Mouse (Mus musculus): Measurements from ENCODE around the gene Gm7903.
"Not testable (repeated sequence)": the region's sequence is repeated elsewhere in the genome, so short reads cannot be mapped to it uniquely, and the experiment has no call there.

The Gm7903 gene

GRCm38 (mm10) chrX:135433535-135433934 is at the start of gene Gm7903:
TSS of gene Gm7903 (plus strand) at chrX:135433835.
- not testable (repeated sequence) for DNase-seq

DNA sequence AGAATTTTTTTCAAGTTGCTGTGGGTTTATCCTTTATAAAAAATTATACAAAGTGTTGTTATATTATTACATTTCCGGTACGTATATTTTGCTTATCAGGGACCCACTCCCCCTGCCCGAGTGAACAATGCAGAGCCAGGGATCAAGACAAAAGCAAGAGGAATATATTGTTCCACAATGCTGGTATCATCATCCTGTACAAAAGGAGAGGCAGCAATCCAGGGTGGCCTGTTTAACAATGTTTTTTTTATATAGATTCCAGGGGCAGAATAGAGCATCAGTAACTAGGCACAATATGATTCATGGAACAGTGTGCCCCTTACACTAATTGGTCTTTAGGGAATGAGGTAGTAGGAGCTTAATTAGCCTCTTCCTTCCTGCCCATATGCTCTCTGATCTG is 30.1 kb upstream of the Gm7903 start:
- not testable (repeated sequence) for DNase-seq

DNA sequence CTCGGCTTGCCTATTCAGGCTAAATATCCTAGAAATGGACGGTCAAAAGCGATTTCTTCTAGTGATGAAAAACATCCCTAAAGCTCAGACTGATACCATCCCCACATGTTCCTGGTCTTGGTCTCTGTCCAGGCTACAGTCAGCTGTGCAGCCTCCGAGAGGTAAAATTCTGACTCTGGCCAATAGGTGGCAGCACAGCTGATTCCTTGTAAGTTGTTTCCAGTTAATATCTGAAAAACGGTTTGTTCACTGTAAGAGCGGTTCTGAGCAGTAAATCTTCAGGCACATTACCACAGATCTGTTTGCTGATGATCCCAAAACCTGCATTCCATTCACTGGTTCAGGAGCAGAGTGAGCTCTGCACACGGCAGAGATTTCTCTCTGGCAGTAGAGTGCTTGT is 12.4 kb upstream of the Gm7903 start:
- not testable (repeated sequence) for DNase-seq

DNA sequence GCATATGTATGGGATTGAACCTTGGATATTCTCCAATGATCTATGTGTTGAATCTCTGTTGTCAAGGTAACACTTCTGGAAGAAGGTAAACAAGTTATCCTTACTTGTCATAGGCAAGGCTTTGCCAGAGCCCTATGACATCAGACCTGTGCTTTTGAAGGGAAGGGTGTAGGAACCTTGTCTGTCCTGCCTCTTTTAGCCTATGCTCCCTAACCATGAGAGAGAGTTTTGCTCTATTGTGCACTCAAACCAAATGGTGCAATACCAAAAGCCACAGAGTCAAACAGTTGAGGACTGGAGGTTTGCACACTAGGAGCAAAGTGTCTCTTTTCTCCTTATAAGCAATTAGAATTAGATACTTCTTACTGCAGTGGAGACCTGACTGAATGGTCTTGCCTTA is 11.8 kb upstream of the Gm7903 start:
- not testable (repeated sequence) for DNase-seq

DNA sequence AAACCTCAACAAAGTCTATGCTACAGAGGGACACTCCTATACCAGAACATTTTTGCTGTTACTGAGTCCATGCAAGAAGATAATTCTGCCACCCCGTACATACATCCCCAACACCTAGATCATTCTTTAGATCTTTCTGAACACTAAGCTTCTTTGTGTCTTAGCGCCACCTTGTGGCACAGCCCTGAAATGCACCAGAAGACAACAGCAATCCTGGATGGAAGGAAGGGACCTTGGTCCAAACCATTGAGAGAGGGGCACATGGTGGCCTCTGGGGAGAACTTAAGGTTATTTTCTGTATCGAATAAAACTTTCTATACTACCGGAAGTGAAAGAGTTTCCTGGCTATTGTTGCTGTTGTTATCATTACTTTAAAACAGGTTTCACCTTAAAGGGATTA is 11.2 kb upstream of the Gm7903 start:
- DNase-seq, result not testable (repeated sequence)

- not testable (repeated sequence) for DNase-seq
Observed at GRCm38 (mm10) chrX:135464160-135464559, 30.5 kb downstream of the Gm7903 start.

- not testable (repeated sequence) for DNase-seq
Observed at GRCm38 (mm10) chrX:135481902-135482301, 48.3 kb downstream of the Gm7903 start.

DNA sequence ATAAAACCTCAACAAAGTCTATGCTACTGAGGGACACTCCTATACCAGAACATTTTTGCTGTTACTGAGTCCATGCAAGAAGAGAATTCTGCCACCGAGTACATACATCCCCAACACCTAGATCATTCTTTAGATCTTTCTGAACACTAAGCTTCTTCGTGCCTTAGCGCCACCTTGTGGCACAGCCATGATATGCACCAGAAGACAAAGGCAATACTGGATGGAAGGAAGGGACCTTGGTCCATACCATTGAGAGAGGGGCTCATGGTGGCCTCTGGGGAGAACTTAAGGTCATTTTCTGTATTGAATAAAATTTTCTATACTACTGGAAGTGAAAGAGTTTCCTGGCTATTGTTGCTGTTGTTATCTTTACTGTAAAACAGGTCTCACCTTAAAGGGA is 49.5 kb downstream of the Gm7903 start:
- not testable (repeated sequence) for DNase-seq
